Mouse (Mus musculus): ENCODE measurements around the gene Mup20. TPM values are rescaled to one million over a fixed set of nuclear protein-coding genes. Genes with fewer than 3 reads are reported as not detected.

Mup20 gene
- not detected for polyA plus RNA-seq (2012; fragmentation: generic; extraction: Trizol)

DNA sequence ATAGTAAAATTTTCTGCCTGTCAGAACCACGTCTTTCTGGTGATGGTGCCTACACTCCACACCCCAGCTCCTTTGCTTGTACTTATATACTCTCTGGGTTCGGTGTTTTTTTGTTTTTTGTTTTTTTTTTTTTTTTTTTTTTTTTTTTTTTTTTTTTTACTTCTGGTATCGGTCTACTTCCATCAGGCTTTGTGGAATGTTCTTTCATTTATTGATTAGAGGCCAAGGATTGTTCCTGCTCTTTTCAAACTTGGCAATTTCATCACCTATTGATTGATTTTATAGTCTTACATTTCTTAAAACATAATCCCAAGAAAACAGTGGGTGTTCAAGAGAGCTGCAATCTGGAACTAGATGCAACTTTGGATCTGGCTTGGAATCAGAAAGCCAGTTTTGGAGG, at the start of gene Mup20:
Gene Mup20 (minus strand): TSS at position 101 of the 400 bp plus-strand sequence.

DNA sequence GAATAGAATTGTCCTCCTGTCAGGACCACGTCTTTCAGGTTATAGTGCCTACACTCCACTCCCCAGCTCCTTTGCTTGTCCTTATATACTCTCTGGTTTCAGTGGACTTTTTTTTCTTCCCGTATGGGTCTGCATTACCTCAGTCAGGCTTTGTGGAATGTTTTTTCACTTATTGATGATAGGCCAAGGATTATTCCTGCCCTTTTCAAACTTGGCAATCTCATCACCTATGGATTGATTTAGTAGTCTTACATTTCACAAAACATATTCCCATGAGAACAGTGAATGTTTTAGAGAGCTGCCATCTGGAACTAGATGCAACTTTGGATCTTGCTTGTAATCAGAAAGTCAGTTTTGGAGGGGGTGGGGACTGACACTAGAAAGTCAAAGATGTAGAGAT, 33.3 kb upstream of the Mup20 start, which contains the start of gene Mup3:
Gene Mup3 (minus strand): TSS at position 102 of the 400 bp plus-strand sequence.

Other genes starting within 250 kb of the Mup20 start
- gene Mup5, start 218.9 kb downstream of the Mup20 start, polyA plus RNA-seq (2012; fragmentation: generic; extraction: Trizol): not detected
- gene Mup3, start 33.2 kb upstream of the Mup20 start, polyA plus RNA-seq (2012; fragmentation: generic; extraction: Trizol): not detected
- gene Mup21, start 96.7 kb upstream of the Mup20 start, polyA plus RNA-seq (2012; fragmentation: generic; extraction: Trizol): not detected
- under 1 TPM; 0.02 to 0.42 TPM for gene Zfp37, start 176.9 kb upstream of the Mup20 start, polyA plus RNA-seq (2012; fragmentation: generic; extraction: Trizol)
- 10 to 100 TPM in 1 of 2 experiments, 1 to 10 TPM in 1; 1.4 to 15.5 TPM for gene Slc31a2, start 208.4 kb upstream of the Mup20 start, polyA plus RNA-seq (2012; fragmentation: generic; extraction: Trizol)